Mouse (Mus musculus): ENCODE measurements around the gene Npy5r.

The Npy5r gene

GRCm38 (mm10) chr8:66687511-66688329, at the start of gene Npy5r:
TSS of gene Npy5r (minus strand) at chr8:66688128.
- Histone ChIP-seq H3K27me3 (ENCODE audit: control insufficient read depth, insufficient read depth, low read length, poor library complexity, severe bottlenecking) (no peaks in the 10 kb centered on the region), H3K36me3 (ENCODE audit: control insufficient read depth, insufficient read depth, low read length, poor library complexity, severe bottlenecking) (no peaks in the 10 kb centered on the region)
- DNase-seq (ENCODE audit: low read depth, low spot score): no peak

GRCm38 (mm10) chr8:66731957-66732356, 44.0 kb upstream of the Npy5r start:
- no peak for DNase-seq (ENCODE audit: low read depth, low spot score)
- Histone ChIP-seq H3K27me3 (ENCODE audit: control insufficient read depth, insufficient read depth, low read length, poor library complexity, severe bottlenecking) (no peaks in the 10 kb centered on the region), H3K36me3 (ENCODE audit: control insufficient read depth, insufficient read depth, low read length, poor library complexity, severe bottlenecking) (no peaks in the 10 kb centered on the region)

GRCm38 (mm10) chr8:66729446-66729845, 41.5 kb upstream of the Npy5r start:
- H3K36me3 ChIP-seq (ENCODE audit: control insufficient read depth, insufficient read depth, low read length, poor library complexity, severe bottlenecking): no peaks in the 10 kb centered on the region
- no peaks in the 10 kb centered on the region for H3K27me3 ChIP-seq (ENCODE audit: control insufficient read depth, insufficient read depth, low read length, poor library complexity, severe bottlenecking)

GRCm38 (mm10) chr8:66722835-66723234, 34.9 kb upstream of the Npy5r start:
- no peaks in the 10 kb centered on the region for H3K36me3 ChIP-seq (ENCODE audit: control insufficient read depth, insufficient read depth, low read length, poor library complexity, severe bottlenecking)
- DNase-seq (ENCODE audit: low read depth, low spot score): no peak
- H3K27me3 ChIP-seq (ENCODE audit: control insufficient read depth, insufficient read depth, low read length, poor library complexity, severe bottlenecking): no peaks in the 10 kb centered on the region

More at GRCm38 (mm10) chr8:66729446-66729845, 41.5 kb upstream of the Npy5r start:
- DNase-seq (ENCODE audit: low read depth, low spot score): no peak

GRCm38 (mm10) chr8:66714324-66714975, 26.5 kb upstream of the Npy5r start:
- no peak for DNase-seq (ENCODE audit: low read depth, low spot score)
- Histone ChIP-seq H3K36me3 (ENCODE audit: control insufficient read depth, insufficient read depth, low read length, poor library complexity, severe bottlenecking) (no peaks in the 10 kb centered on the region), H3K27me3 (ENCODE audit: control insufficient read depth, insufficient read depth, low read length, poor library complexity, severe bottlenecking) (no peaks in the 10 kb centered on the region)

GRCm38 (mm10) chr8:66698782-66699181, 10.9 kb upstream of the Npy5r start:
- no peak for DNase-seq (ENCODE audit: low read depth, low spot score)
- H3K36me3 ChIP-seq (ENCODE audit: control insufficient read depth, insufficient read depth, low read length, poor library complexity, severe bottlenecking): no peaks in the 10 kb centered on the region
- H3K27me3 ChIP-seq (ENCODE audit: control insufficient read depth, insufficient read depth, low read length, poor library complexity, severe bottlenecking): no peaks in the 10 kb centered on the region

- DNase-seq (ENCODE audit: low read depth, low spot score): no peak
- Histone ChIP-seq H3K27me3 (ENCODE audit: control insufficient read depth, insufficient read depth, low read length, poor library complexity, severe bottlenecking) (no peaks in the 10 kb centered on the region), H3K36me3 (ENCODE audit: control insufficient read depth, insufficient read depth, low read length, poor library complexity, severe bottlenecking) (no peaks in the 10 kb centered on the region)
These were observed 10.1 kb upstream of the Npy5r start for GRCm38 (mm10) chr8:66698011-66698410.

GRCm38 (mm10) chr8:66696970-66697843, 9.3 kb upstream of the Npy5r start, which contains the start of gene Npy1r:
TSS of gene Npy1r (plus strand) at chr8:66697192.
- H3K36me3 ChIP-seq (ENCODE audit: control insufficient read depth, insufficient read depth, low read length, poor library complexity, severe bottlenecking): no peaks in the 10 kb centered on the region
- H3K27me3 ChIP-seq (ENCODE audit: control insufficient read depth, insufficient read depth, low read length, poor library complexity, severe bottlenecking): no peaks in the 10 kb centered on the region
- DNase-seq (ENCODE audit: low read depth, low spot score): no peak

GRCm38 (mm10) chr8:66690402-66690801, 2.5 kb upstream of the Npy5r start:
- no peak for DNase-seq (ENCODE audit: low read depth, low spot score)
- H3K27me3 ChIP-seq (ENCODE audit: control insufficient read depth, insufficient read depth, low read length, poor library complexity, severe bottlenecking): no peaks in the 10 kb centered on the region

GRCm38 (mm10) chr8:66688799-66689198, 871 bp upstream of the Npy5r start:
- Histone ChIP-seq H3K36me3 (ENCODE audit: control insufficient read depth, insufficient read depth, low read length, poor library complexity, severe bottlenecking) (no peaks in the 10 kb centered on the region), H3K27me3 (ENCODE audit: control insufficient read depth, insufficient read depth, low read length, poor library complexity, severe bottlenecking) (no peaks in the 10 kb centered on the region)
- no peak for DNase-seq (ENCODE audit: low read depth, low spot score)

More at GRCm38 (mm10) chr8:66690402-66690801, 2.5 kb upstream of the Npy5r start:
- no peaks in the 10 kb centered on the region for H3K36me3 ChIP-seq (ENCODE audit: control insufficient read depth, insufficient read depth, low read length, poor library complexity, severe bottlenecking)

- H3K27me3 ChIP-seq (ENCODE audit: control insufficient read depth, insufficient read depth, low read length, poor library complexity, severe bottlenecking): no peaks in the 10 kb centered on the region
These were observed 467 bp upstream of the Npy5r start for GRCm38 (mm10) chr8:66688395-66688794.

GRCm38 (mm10) chr8:66681261-66681660, 6.7 kb downstream of the Npy5r start:
- no peak for DNase-seq (ENCODE audit: low read depth, low spot score)
- Histone ChIP-seq H3K36me3 (ENCODE audit: control insufficient read depth, insufficient read depth, low read length, poor library complexity, severe bottlenecking) (no peaks in the 10 kb centered on the region), H3K27me3 (ENCODE audit: control insufficient read depth, insufficient read depth, low read length, poor library complexity, severe bottlenecking) (no peaks in the 10 kb centered on the region)

More at GRCm38 (mm10) chr8:66688395-66688794, 467 bp upstream of the Npy5r start:
- no peak for DNase-seq (ENCODE audit: low read depth, low spot score)
- no peaks in the 10 kb centered on the region for H3K36me3 ChIP-seq (ENCODE audit: control insufficient read depth, insufficient read depth, low read length, poor library complexity, severe bottlenecking)

- no peaks in the 10 kb centered on the region for H3K27me3 ChIP-seq (ENCODE audit: control insufficient read depth, insufficient read depth, low read length, poor library complexity, severe bottlenecking)
- DNase-seq (ENCODE audit: low read depth, low spot score): no peak
- no peaks in the 10 kb centered on the region for H3K36me3 ChIP-seq (ENCODE audit: control insufficient read depth, insufficient read depth, low read length, poor library complexity, severe bottlenecking)
These were observed 57.2 kb downstream of the Npy5r start for GRCm38 (mm10) chr8:66630721-66631120.
